Mouse (Mus musculus) forebrain, embryonic 12.5 days (tissue): ENCODE measurements around the gene Man1c1. TPM values are rescaled to one million over a fixed set of nuclear protein-coding genes. Genes with fewer than 3 reads are reported as not detected.

Experiments used
- ATAC-seq: fragments of 200-750 bp; cut with Nextera tagmentation; 2 replicates; pipeline ENCODE4 v1.8.0; 2017; ENCODE audit warnings: moderate TSS enrichment; ENCODE audit not compliant: low FRiP score
- H3K27ac ChIP-seq: fragments of 300-500 bp; sonication (generic); 2 replicates; pipeline ENCODE4 v1.5.1; 2016; ENCODE audit warnings: mild to moderate bottlenecking
- H3K27me3 ChIP-seq: fragments of 300-500 bp; sonication (generic); 2 replicates; pipeline ENCODE4 v1.6.1; 2016; ENCODE audit warnings: mild to moderate bottlenecking
- H3K36me3 ChIP-seq: fragments of 300-500 bp; sonication (generic); replicated peaks from 2 replicates; pipeline ENCODE4 v1.6.1; 2016; ENCODE audit warnings: mild to moderate bottlenecking
- H3K4me1 ChIP-seq: fragments of 300-500 bp; sonication (generic); 2 replicates; pipeline ENCODE4 v1.6.1; 2016
- H3K4me2 ChIP-seq: fragments of 300-500 bp; sonication (generic); 2 replicates; pipeline ENCODE4 v1.6.1; 2016; ENCODE audit warnings: mild to moderate bottlenecking, moderate library complexity
- H3K4me3 ChIP-seq: fragments of 300-500 bp; sonication (generic); replicated peaks from 2 replicates; pipeline ENCODE4 v1.5.1; 2016; ENCODE audit warnings: mild to moderate bottlenecking
- H3K9ac ChIP-seq: fragments of 300-500 bp; sonication (generic); 2 replicates; pipeline ENCODE4 v1.6.1; 2016; ENCODE audit warnings: mild to moderate bottlenecking
- H3K9me3 ChIP-seq: fragments of 300-500 bp; sonication (generic); 2 replicates; pipeline ENCODE4 v1.6.1; 2016
- WGBS: fragments of 180-500 bp; shearing (Covaris S2); methylation state at CpG from one replicate; pipeline ENCODE4 v1.1.7; 2016; 5-methylcytosine and 5-hydroxymethylcytosine counted together
- polyA plus RNA-seq: library from polyadenylated mRNA; unstranded; fragments of >200 nt; fragmentation: Nextera tagmentation; extraction: Ambion mirVana; gene quantifications from 2 replicates; pipeline ENCODE4 v1.2.1, GENCODE M21; 2016

Man1c1 gene
- 3.5 and 4.0 TPM in 2 replicates for polyA plus RNA-seq

GRCm38 (mm10) chr4:134703835-134704546 is at the start of gene Man1c1:
Gene Man1c1, minus strand, starts transcription at chr4:134704290.
- H3K9me3 ChIP-seq, result no peaks in the 10 kb centered on the region
- H3K4me2 ChIP-seq, result peak within 1 kb of the TSS; percentile 99
- ATAC-seq, result peak; percentile 97
- WGBS, result under 1% methylated on average over 74 of the region's 81 CpGs
- peak within 1 kb of the TSS; percentile 68 for H3K9ac ChIP-seq
- peaks cover 40% of the 10 kb centered on the region for H3K27me3 ChIP-seq
- H3K36me3 ChIP-seq, result no peaks in the 10 kb centered on the region
- peak within 1 kb of the TSS; percentile 59; the same call in 1 of the 2 replicates for H3K27ac ChIP-seq
- peak within 1 kb of the TSS; percentile 61 for H3K4me3 ChIP-seq
- H3K4me1 ChIP-seq, result peaks cover 25% of the 10 kb centered on the region

- H3K9me3 ChIP-seq, result no peaks in the 10 kb centered on the region
- 0 out of 2 replicates have a peak overlapping the region, but pooled peaks have one; percentile 19 for H3K27ac ChIP-seq
- no peak for ATAC-seq
- no peaks in the 10 kb centered on the region for H3K27me3 ChIP-seq
- H3K4me2 ChIP-seq, result no peak overlapping the region
- no peaks in the 10 kb centered on the region for H3K36me3 ChIP-seq
- peaks cover 28% of the 10 kb centered on the region for H3K4me1 ChIP-seq
- no peak overlapping the region for H3K4me3 ChIP-seq
- WGBS, result 25% methylated on average over 17 of the region's 17 CpGs
- no peak overlapping the region for H3K9ac ChIP-seq
Observed at GRCm38 (mm10) chr4:134753516-134754261, 49.6 kb upstream of the Man1c1 start.

- no peak overlapping the region for H3K9ac ChIP-seq
- H3K36me3 ChIP-seq, result no peaks in the 10 kb centered on the region
- ATAC-seq, result no peak
- WGBS, result 36% methylated on average over 11 of the region's 11 CpGs
- H3K27ac ChIP-seq, result peak overlapping the region; percentile 25; the same call in 1 of the 2 replicates
- no peaks in the 10 kb centered on the region for H3K9me3 ChIP-seq
- H3K27me3 ChIP-seq, result no peaks in the 10 kb centered on the region
- no peak overlapping the region for H3K4me2 ChIP-seq
- H3K4me1 ChIP-seq, result peaks cover 28% of the 10 kb centered on the region
- no peak overlapping the region for H3K4me3 ChIP-seq
Observed at GRCm38 (mm10) chr4:134752911-134753426, 48.9 kb upstream of the Man1c1 start.

- Histone ChIP-seq H3K9me3 (no peaks in the 10 kb centered on the region), H3K4me1 (peaks cover 28% of the 10 kb centered on the region), H3K27me3 (no peaks in the 10 kb centered on the region), H3K27ac (no peak overlapping the region), H3K36me3 (no peaks in the 10 kb centered on the region), H3K4me3 (no peak overlapping the region), H3K4me2 (no peak overlapping the region), H3K9ac (no peak overlapping the region)
- WGBS, result 88% methylated on average over 18 of the region's 18 CpGs
- ATAC-seq, result no peak
Observed at GRCm38 (mm10) chr4:134751682-134752380, 47.7 kb upstream of the Man1c1 start.

- H3K36me3 ChIP-seq, result no peaks in the 10 kb centered on the region
- 80% methylated on average over 6 of the region's 6 CpGs for WGBS
- H3K27ac ChIP-seq, result no peak overlapping the region; the same call in 1 of the 2 replicates
Observed at GRCm38 (mm10) chr4:134750825-134751224, 46.7 kb upstream of the Man1c1 start.

DNA sequence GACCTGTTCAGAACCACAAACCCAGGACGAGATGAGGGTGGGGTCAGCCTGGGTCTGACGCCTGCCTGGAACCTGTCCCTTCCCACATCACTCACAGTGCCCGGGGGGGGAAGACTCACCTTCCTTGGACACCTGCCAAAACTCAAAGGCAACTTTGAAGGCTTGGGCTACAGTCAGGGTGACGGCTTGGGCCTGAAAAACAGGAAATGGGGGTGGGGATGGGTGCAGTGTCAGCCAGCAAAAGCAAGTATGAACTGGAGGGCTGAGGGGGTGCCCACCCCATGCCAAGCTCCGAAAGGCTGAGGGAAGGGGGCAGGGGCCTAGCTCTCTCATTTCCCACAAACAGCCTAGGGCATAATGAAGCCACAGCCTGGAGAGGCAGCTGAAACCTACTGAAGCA is 46.2 kb upstream of the Man1c1 start:
- Histone ChIP-seq H3K4me1 (peaks cover 28% of the 10 kb centered on the region), H3K27me3 (no peaks in the 10 kb centered on the region), H3K9ac (no peak overlapping the region), H3K36me3 (no peaks in the 10 kb centered on the region), H3K9me3 (no peaks in the 10 kb centered on the region), H3K4me2 (no peak overlapping the region), H3K4me3 (no peak overlapping the region), H3K27ac (no peak overlapping the region)
- WGBS, result 87% methylated on average over 5 of the region's 5 CpGs
- 0 out of 2 replicates have a peak, but pooled peaks have one; percentile 3 for ATAC-seq

More at GRCm38 (mm10) chr4:134750825-134751224, 46.7 kb upstream of the Man1c1 start:
- no peak for ATAC-seq
- Histone ChIP-seq H3K9ac (no peak overlapping the region), H3K4me2 (no peak overlapping the region), H3K4me3 (no peak overlapping the region), H3K4me1 (peaks cover 28% of the 10 kb centered on the region), H3K27me3 (no peaks in the 10 kb centered on the region), H3K9me3 (no peaks in the 10 kb centered on the region)

GRCm38 (mm10) chr4:134749301-134750030 is 45.4 kb upstream of the Man1c1 start:
- no peaks in the 10 kb centered on the region for H3K9me3 ChIP-seq
- no peak overlapping the region for H3K27ac ChIP-seq
- ATAC-seq, result no peak
- H3K4me1 ChIP-seq, result peaks cover 24% of the 10 kb centered on the region
- H3K4me2 ChIP-seq, result no peak overlapping the region
- H3K9ac ChIP-seq, result no peak overlapping the region
- WGBS, result 64% methylated on average over 21 of the region's 21 CpGs
- H3K36me3 ChIP-seq, result no peaks in the 10 kb centered on the region
- H3K27me3 ChIP-seq, result no peaks in the 10 kb centered on the region
- H3K4me3 ChIP-seq, result no peak overlapping the region

- 84% methylated on average over 16 of the region's 16 CpGs for WGBS
- H3K36me3 ChIP-seq, result no peaks in the 10 kb centered on the region
Observed at GRCm38 (mm10) chr4:134745900-134746661, 42.0 kb upstream of the Man1c1 start.

DNA sequence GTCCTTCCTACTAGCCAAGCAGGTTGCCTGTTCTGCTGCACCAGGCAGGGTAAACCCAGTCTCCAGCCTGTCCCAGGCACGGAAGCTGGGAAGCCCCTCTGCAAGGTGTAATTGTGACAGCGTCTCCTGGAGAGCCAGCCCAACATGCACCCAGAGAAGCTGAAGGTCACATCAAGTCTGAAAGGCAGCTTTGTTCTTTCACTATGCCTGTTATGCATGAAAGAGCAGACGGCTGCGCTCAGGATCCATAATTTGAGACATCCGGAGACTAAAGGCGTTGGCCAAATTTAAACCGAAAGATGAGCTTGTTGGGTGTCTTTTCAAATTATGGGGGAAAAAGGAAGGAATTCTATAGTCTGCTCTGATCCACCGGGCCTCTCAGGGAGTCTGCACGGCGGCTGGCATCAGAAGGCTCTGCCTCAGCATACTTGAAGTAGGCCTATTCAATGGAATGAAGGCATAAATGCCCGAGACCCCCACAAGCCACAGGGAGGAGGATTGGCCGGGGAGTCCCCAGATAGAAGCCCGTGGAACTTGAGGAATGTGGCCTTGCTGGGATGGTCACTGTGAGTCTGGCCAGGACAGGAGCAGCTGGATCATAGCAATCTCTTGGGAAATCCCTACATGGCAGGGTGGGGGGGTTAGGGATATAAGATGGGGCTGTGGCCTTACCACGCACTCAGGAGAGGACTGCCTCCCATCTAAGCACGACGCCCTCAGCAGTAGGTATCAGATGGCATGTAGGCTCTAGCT is 40.0 kb upstream of the Man1c1 start:
- peaks cover 10% of the 10 kb centered on the region for H3K4me1 ChIP-seq
- H3K9me3 ChIP-seq, result no peaks in the 10 kb centered on the region
- WGBS, result 63% methylated on average over 16 of the region's 16 CpGs
- no peak overlapping the region for H3K4me2 ChIP-seq
- no peak overlapping the region for H3K27ac ChIP-seq
- no peaks in the 10 kb centered on the region for H3K27me3 ChIP-seq
- no peak for ATAC-seq
- H3K9ac ChIP-seq, result no peak overlapping the region
- no peaks in the 10 kb centered on the region for H3K36me3 ChIP-seq
- H3K4me3 ChIP-seq, result no peak overlapping the region

More at GRCm38 (mm10) chr4:134745900-134746661, 42.0 kb upstream of the Man1c1 start:
- Histone ChIP-seq H3K4me3 (no peak overlapping the region), H3K4me2 (no peak overlapping the region), H3K27me3 (no peaks in the 10 kb centered on the region), H3K9me3 (no peaks in the 10 kb centered on the region), H3K9ac (no peak overlapping the region), H3K4me1 (peaks cover 13% of the 10 kb centered on the region), H3K27ac (no peak overlapping the region)
- no peak for ATAC-seq

DNA sequence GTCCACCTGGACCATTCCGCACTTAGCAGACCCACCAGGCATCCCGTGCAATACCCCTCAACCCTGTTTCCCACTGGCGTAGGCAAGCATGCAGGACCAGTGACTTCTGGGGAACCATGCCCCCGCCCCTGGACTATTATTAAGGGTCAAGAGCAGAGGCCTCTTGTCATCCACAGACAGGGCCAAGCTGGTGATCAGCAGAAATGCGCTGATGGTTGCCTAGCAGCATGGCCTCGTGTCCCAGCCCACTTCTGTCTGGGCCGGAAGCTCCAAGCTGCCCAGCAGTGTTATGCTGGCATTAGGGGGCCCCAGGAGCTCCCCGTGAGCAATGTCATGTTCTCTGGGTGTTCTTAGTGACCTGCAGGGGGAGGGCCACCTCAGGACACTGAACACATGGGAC is 37.9 kb upstream of the Man1c1 start:
- H3K4me2 ChIP-seq, result no peak overlapping the region
- H3K9ac ChIP-seq, result no peak overlapping the region
- WGBS, result 83% methylated on average over 8 of the region's 8 CpGs
- H3K4me1 ChIP-seq, result peaks cover 16% of the 10 kb centered on the region
- no peaks in the 10 kb centered on the region for H3K9me3 ChIP-seq
- no peaks in the 10 kb centered on the region for H3K27me3 ChIP-seq
- H3K4me3 ChIP-seq, result no peak overlapping the region
- H3K27ac ChIP-seq, result no peak overlapping the region
- no peak for ATAC-seq
- H3K36me3 ChIP-seq, result no peaks in the 10 kb centered on the region
